Mouse (Mus musculus) embryo, embryonic 11.5 days (tissue): ENCODE data around the gene Keg1.

Experiments
- DNase-seq: peaks from one replicate; pipeline ENCODE4 v3.0.0-alpha.2; 2012; ENCODE audit warnings: low read depth, low spot score

Gene Keg1

DNA sequence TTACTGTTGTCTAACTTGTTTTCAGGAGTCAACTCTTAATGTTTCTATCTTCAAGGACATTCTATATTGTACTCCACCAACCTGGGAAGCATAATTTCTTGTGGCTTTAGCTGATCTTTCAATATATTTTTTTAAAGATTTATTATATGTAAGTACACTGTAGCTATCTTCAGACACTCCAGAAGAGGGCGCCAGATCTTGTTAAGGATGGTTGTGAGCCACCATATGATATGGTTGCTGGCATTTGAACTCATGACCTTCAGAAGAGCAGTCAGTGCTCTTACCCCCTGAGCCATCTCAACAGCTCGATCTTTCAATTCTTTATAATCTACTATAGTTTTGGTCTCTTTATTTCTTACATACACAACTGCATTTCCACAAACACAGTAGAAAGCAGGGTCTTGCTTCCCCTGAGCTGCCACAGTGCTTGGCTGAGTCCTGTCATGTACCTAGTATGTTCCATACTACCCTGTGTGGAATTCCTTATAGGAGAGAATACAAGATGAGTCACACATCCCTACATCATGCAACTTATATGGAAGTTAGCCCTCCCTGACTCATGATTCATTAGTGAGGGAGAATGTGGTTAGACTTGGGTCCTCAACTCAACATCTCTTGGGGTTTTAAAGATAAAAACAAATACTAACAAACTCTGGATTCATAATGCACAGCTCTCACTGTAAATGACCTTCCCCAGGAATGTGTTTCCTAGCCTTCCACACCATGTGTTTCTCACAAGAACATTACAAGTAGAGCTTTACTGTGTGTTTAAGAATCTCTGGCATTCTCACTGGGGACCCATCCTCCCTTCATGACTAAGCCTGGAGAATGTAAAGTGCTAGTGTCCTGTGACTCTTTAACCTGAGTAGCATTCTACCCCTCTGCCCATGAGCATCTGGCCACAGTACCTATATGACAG is 66.9 kb downstream of the Keg1 start:
- DNase-seq = no peak

DNA sequence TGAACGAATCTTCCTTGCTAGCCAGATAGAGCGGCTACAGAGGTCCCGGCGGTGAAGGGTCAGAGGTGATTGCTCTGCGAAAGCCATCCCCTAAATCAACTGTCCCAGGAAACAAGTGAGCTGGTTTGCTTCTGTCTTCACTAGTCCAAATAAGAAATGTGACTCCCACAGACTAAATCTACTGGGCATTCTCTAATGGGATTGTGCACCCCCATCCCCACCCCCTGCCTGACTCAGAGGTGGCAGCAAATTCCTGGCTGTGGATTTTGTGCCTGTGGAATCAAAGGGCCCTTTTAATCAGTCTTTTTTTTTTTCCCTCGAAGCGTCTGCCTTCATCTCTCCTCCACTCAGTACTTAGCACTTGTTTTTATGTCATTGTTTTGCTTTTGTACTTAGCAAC is 69.7 kb downstream of the Keg1 start, which contains the start of gene Cntf:
Gene Cntf, minus strand, starts transcription at position 325 of the 400 bp plus-strand sequence.
- no peak for DNase-seq
